Mouse (Mus musculus): ENCODE data around the gene Cuedc1. TPM values are rescaled to one million over a fixed set of nuclear protein-coding genes. Genes with fewer than 3 reads are reported as not detected.

Cuedc1 gene
- polyA plus RNA-seq, 1 experiment from 2014 or later: 23.4 TPM

GRCm38 (mm10) chr11:88144100-88144499 is 46.2 kb downstream of the Cuedc1 start:
- H3K4me3 ChIP-seq (replicated peaks): no peak overlapping the region
- 59% methylated on average over 4 of the region's 4 CpGs for WGBS
- no peak for ATAC-seq (replicated peaks; ENCODE audit: low FRiP score)
- no peak overlapping the region for H3K9ac ChIP-seq
- H3K4me2 ChIP-seq: no peak overlapping the region
- no peaks in the 10 kb centered on the region for H3K27me3 ChIP-seq
- H3K36me3 ChIP-seq: no peaks in the 10 kb centered on the region
- H3K27ac ChIP-seq: no peak overlapping the region
- H3K9me3 ChIP-seq (replicated peaks): no peaks in the 10 kb centered on the region
- peaks cover 68% of the 10 kb centered on the region for H3K4me1 ChIP-seq

GRCm38 (mm10) chr11:88145214-88146006 is 47.6 kb downstream of the Cuedc1 start:
- Histone ChIP-seq H3K27ac (peak overlapping the region; percentile 52; the same call in 1 of the 2 replicates), H3K9ac (no peak overlapping the region), H3K4me1 (peaks cover 63% of the 10 kb centered on the region), H3K4me2 (no peak overlapping the region), H3K4me3 (replicated peaks) (no peak overlapping the region), H3K9me3 (replicated peaks) (no peaks in the 10 kb centered on the region), H3K36me3 (no peaks in the 10 kb centered on the region), H3K27me3 (no peaks in the 10 kb centered on the region)
- no peak for ATAC-seq (replicated peaks; ENCODE audit: low FRiP score)
- WGBS: 75% methylated on average over 13 of the region's 13 CpGs

- H3K9me3 ChIP-seq (replicated peaks): no peaks in the 10 kb centered on the region
- ATAC-seq (replicated peaks; ENCODE audit: low FRiP score): no peak
- no peak overlapping the region for H3K4me3 ChIP-seq (replicated peaks)
- H3K36me3 ChIP-seq: no peaks in the 10 kb centered on the region
- H3K4me1 ChIP-seq: peaks cover 67% of the 10 kb centered on the region
- no peak overlapping the region for H3K9ac ChIP-seq
- 0 out of 2 replicates have a peak overlapping the region, but pooled peaks have one; percentile 51 for H3K27ac ChIP-seq
- no peak overlapping the region for H3K4me2 ChIP-seq
- WGBS: 82% methylated on average over 12 of the region's 12 CpGs
- H3K27me3 ChIP-seq: no peaks in the 10 kb centered on the region
Observed at GRCm38 (mm10) chr11:88146264-88147060, 48.6 kb downstream of the Cuedc1 start.

GRCm38 (mm10) chr11:88147388-88147787 is 49.5 kb downstream of the Cuedc1 start:
- Histone ChIP-seq H3K4me3 (replicated peaks) (no peak overlapping the region), H3K4me2 (no peak overlapping the region), H3K27ac (no peak overlapping the region), H3K9me3 (replicated peaks) (no peaks in the 10 kb centered on the region), H3K36me3 (no peaks in the 10 kb centered on the region), H3K4me1 (peaks cover 66% of the 10 kb centered on the region), H3K9ac (no peak overlapping the region), H3K27me3 (no peaks in the 10 kb centered on the region)
- ATAC-seq (replicated peaks; ENCODE audit: low FRiP score): no peak
- WGBS: 93% methylated on average over 5 of the region's 5 CpGs

- Histone ChIP-seq H3K27me3 (no peaks in the 10 kb centered on the region), H3K36me3 (no peaks in the 10 kb centered on the region), H3K4me1 (peaks cover 68% of the 10 kb centered on the region), H3K9me3 (replicated peaks) (no peaks in the 10 kb centered on the region), H3K27ac (peak overlapping the region; percentile 86), H3K4me3 (replicated peaks) (no peak overlapping the region), H3K4me2 (no peak overlapping the region), H3K9ac (no peak overlapping the region)
- ATAC-seq (replicated peaks; ENCODE audit: low FRiP score): no peak
- WGBS: 46% methylated on average over 7 of the region's 7 CpGs
Observed at GRCm38 (mm10) chr11:88148015-88148637, 50.3 kb downstream of the Cuedc1 start.

GRCm38 (mm10) chr11:88148638-88149279 is 50.9 kb downstream of the Cuedc1 start:
- Histone ChIP-seq H3K4me2 (peak overlapping the region; percentile 5; the same call in 1 of the 2 replicates), H3K27ac (peak overlapping the region; percentile 86), H3K4me3 (replicated peaks) (no peak overlapping the region), H3K4me1 (peaks cover 74% of the 10 kb centered on the region), H3K9me3 (replicated peaks) (no peaks in the 10 kb centered on the region), H3K27me3 (no peaks in the 10 kb centered on the region), H3K9ac (peak overlapping the region; percentile 8; the same call in 1 of the 2 replicates), H3K36me3 (no peaks in the 10 kb centered on the region)
- ATAC-seq (replicated peaks; ENCODE audit: low FRiP score): peak; percentile 41
- WGBS: 6% methylated on average over 11 of the region's 11 CpGs

- peak overlapping the region; percentile 92 for H3K27ac ChIP-seq
- no peak overlapping the region for H3K9ac ChIP-seq
- H3K4me3 ChIP-seq (replicated peaks): no peak overlapping the region
- peak; percentile 38 for ATAC-seq (replicated peaks; ENCODE audit: low FRiP score)
- WGBS: 37% methylated on average over 7 of the region's 7 CpGs
- peaks cover 85% of the 10 kb centered on the region for H3K4me1 ChIP-seq
- no peak overlapping the region for H3K4me2 ChIP-seq
- H3K36me3 ChIP-seq: no peaks in the 10 kb centered on the region
- no peaks in the 10 kb centered on the region for H3K9me3 ChIP-seq (replicated peaks)
- no peaks in the 10 kb centered on the region for H3K27me3 ChIP-seq
Observed at GRCm38 (mm10) chr11:88151379-88152155, 53.7 kb downstream of the Cuedc1 start.

- Histone ChIP-seq H3K27me3 (no peaks in the 10 kb centered on the region), H3K4me1 (peaks cover 75% of the 10 kb centered on the region), H3K9ac (no peak overlapping the region), H3K27ac (peak overlapping the region; percentile 43; the same call in 1 of the 2 replicates), H3K9me3 (replicated peaks) (no peaks in the 10 kb centered on the region), H3K4me2 (no peak overlapping the region), H3K4me3 (replicated peaks) (no peak overlapping the region), H3K36me3 (no peaks in the 10 kb centered on the region)
- 62% methylated on average over 5 of the region's 5 CpGs for WGBS
- no peak for ATAC-seq (replicated peaks; ENCODE audit: low FRiP score)
Observed at GRCm38 (mm10) chr11:88153880-88154279, 56.0 kb downstream of the Cuedc1 start.

- no peak overlapping the region for H3K4me3 ChIP-seq (replicated peaks)
- H3K27ac ChIP-seq: peak overlapping the region; percentile 43
- no peaks in the 10 kb centered on the region for H3K9me3 ChIP-seq (replicated peaks)
- H3K9ac ChIP-seq: no peak overlapping the region
- H3K4me1 ChIP-seq: peaks cover 76% of the 10 kb centered on the region
- H3K4me2 ChIP-seq: no peak overlapping the region
- H3K27me3 ChIP-seq: no peaks in the 10 kb centered on the region
- H3K36me3 ChIP-seq: no peaks in the 10 kb centered on the region
- 56% methylated on average over 8 of the region's 8 CpGs for WGBS
- ATAC-seq (replicated peaks; ENCODE audit: low FRiP score): no peak
Observed at GRCm38 (mm10) chr11:88154500-88154899, 56.6 kb downstream of the Cuedc1 start.

GRCm38 (mm10) chr11:88155451-88155850 is 57.6 kb downstream of the Cuedc1 start:
- Histone ChIP-seq H3K36me3 (no peaks in the 10 kb centered on the region), H3K27me3 (no peaks in the 10 kb centered on the region), H3K4me1 (peaks cover 81% of the 10 kb centered on the region), H3K9me3 (replicated peaks) (no peaks in the 10 kb centered on the region), H3K4me3 (replicated peaks) (no peak overlapping the region), H3K9ac (no peak overlapping the region), H3K4me2 (no peak overlapping the region), H3K27ac (peak overlapping the region; percentile 63; the same call in 1 of the 2 replicates)
- WGBS: 65% methylated on average over 3 of the region's 3 CpGs
- no peak for ATAC-seq (replicated peaks; ENCODE audit: low FRiP score)

- Histone ChIP-seq H3K4me3 (replicated peaks) (no peak overlapping the region), H3K27me3 (no peaks in the 10 kb centered on the region), H3K9ac (no peak overlapping the region), H3K27ac (peak overlapping the region; percentile 63), H3K36me3 (no peaks in the 10 kb centered on the region), H3K4me2 (no peak overlapping the region), H3K4me1 (peaks cover 83% of the 10 kb centered on the region), H3K9me3 (replicated peaks) (no peaks in the 10 kb centered on the region)
- no peak for ATAC-seq (replicated peaks; ENCODE audit: low FRiP score)
- 63% methylated on average over 8 of the region's 8 CpGs for WGBS
Observed at GRCm38 (mm10) chr11:88155998-88156397, 58.1 kb downstream of the Cuedc1 start.

Measured in kidney, embryonic 15.5 days (tissue).